25 mouse cellular contexts compared by ENCODE assay signal in the genomic region with DNA sequence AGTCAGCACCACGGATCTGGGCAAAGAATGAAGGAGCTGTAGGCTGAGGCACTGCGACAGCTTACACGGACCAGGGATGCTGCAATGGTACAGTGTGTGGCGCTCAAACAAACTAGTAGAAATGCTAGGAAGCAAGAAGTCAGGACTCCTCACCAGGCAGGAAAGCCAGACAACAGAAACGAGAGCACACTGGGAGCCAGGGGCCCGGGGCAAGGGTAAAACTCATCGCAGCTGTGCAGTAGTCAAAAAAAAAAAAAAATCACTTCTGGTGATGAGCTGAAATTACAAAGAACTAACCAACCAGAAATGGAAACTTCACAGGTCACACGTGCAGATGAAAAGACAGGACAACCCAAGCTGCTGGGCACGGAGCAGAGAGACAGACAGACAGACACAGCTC. TPM values are rescaled to one million over a fixed set of nuclear protein-coding genes. Genes with fewer than 3 reads are reported as not detected.
DNase-seq lines count a peak whose midpoint lies in the region; ATAC-seq and TF ChIP-seq lines count a peak whose summit lies in the region.
"Had no signal": no experiment of that assay in that cellular context is flagged by ENCODE, and none has a peak within 500 bp of the region (broad histone marks: within the 10 kb centered on the region; RNA-seq: fewer than 3 reads in every experiment).

No protein-coding gene starts in this region.

- 87% methylated on average over 9 of the region's 9 CpGs for WGBS in hindbrain, embryonic 13.5 days
- WGBS in hindbrain, embryonic 11.5 days, result 88% methylated on average over 9 of the region's 9 CpGs
- 81% methylated on average over 9 of the region's 9 CpGs for WGBS in stomach, embryonic 16.5 days
- WGBS in stomach, postnatal 0 days, result 78% methylated on average over 9 of the region's 9 CpGs

- H3K4me2 ChIP-seq in hindbrain, embryonic 13.5 days, result no peak overlapping the region
- H3K4me2 ChIP-seq in hindbrain, embryonic 11.5 days (replicated peaks; ENCODE audit: low read depth, low read length), result no peak overlapping the region
- H3K4me2 ChIP-seq in stomach, embryonic 16.5 days (ENCODE audit: low read depth, low read length), result no peak overlapping the region
- H3K4me2 ChIP-seq in stomach, postnatal 0 days (replicated peaks; ENCODE audit: low read depth), result no peak overlapping the region
- H3K4me2 ChIP-seq: embryonic facial prominence, embryonic 12.5 days; embryonic facial prominence, embryonic 15.5 days; heart, embryonic 12.5 days; heart, embryonic 15.5 days had no signal

- 0 out of 2 replicates have a peak, but pooled peaks cover 10% of the 10 kb centered on the region for H3K4me1 ChIP-seq in hindbrain, embryonic 13.5 days (replicated peaks)
- H3K4me1 ChIP-seq in hindbrain, embryonic 11.5 days (replicated peaks; ENCODE audit: control insufficient read depth, insufficient read depth, low read length), result no peaks in the 10 kb centered on the region
- no peaks in the 10 kb centered on the region for H3K4me1 ChIP-seq in stomach, embryonic 16.5 days (ENCODE audit: control insufficient read depth, insufficient read depth, low read length)
- H3K4me1 ChIP-seq in stomach, postnatal 0 days (replicated peaks; ENCODE audit: control insufficient read depth, insufficient read depth), result no peaks in the 10 kb centered on the region
- H3K4me1 ChIP-seq: embryonic facial prominence, embryonic 12.5 days; embryonic facial prominence, embryonic 15.5 days; hindbrain, embryonic 10.5 days had no signal

- intact Hi-C loops in gastrocnemius, postnatal 14 days (cut with DNase I; ENCODE audit: low total_unique reads), result no loop called here

- H3K27me3 ChIP-seq in hindbrain, embryonic 13.5 days, result no peaks in the 10 kb centered on the region
- H3K27me3 ChIP-seq in hindbrain, embryonic 11.5 days (ENCODE audit: control insufficient read depth, insufficient read depth, low read length), result no peaks in the 10 kb centered on the region
- H3K27me3 ChIP-seq in stomach, embryonic 16.5 days (ENCODE audit: control insufficient read depth, insufficient read depth, low read length), result no peaks in the 10 kb centered on the region
- H3K27me3 ChIP-seq in stomach, postnatal 0 days (ENCODE audit: control insufficient read depth, insufficient read depth, low read length), result no peaks in the 10 kb centered on the region
- H3K27me3 ChIP-seq: embryonic facial prominence, embryonic 12.5 days; embryonic facial prominence, embryonic 15.5 days; heart, embryonic 12.5 days; heart, embryonic 15.5 days had no signal

- H3K36me3 ChIP-seq in hindbrain, embryonic 13.5 days, result peaks cover 90% of the 10 kb centered on the region
- H3K36me3 ChIP-seq in hindbrain, embryonic 11.5 days (ENCODE audit: control insufficient read depth, insufficient read depth, low read length), result 0 out of 2 replicates have a peak, but pooled peaks cover 3% of the 10 kb centered on the region
- no peaks in the 10 kb centered on the region; the same call in 1 of the 2 replicates for H3K36me3 ChIP-seq in stomach, embryonic 16.5 days (ENCODE audit: control insufficient read depth, insufficient read depth, low read length)
- peaks cover 4% of the 10 kb centered on the region; the same call in 1 of the 2 replicates for H3K36me3 ChIP-seq in stomach, postnatal 0 days (ENCODE audit: control insufficient read depth, insufficient read depth, low read length)
- H3K36me3 ChIP-seq: embryonic facial prominence, embryonic 15.5 days; heart, embryonic 12.5 days; heart, embryonic 15.5 days had no signal

- H3K27ac ChIP-seq in hindbrain, embryonic 13.5 days, result 0 out of 2 replicates have a peak overlapping the region, but pooled peaks have one; percentile 35
- H3K27ac ChIP-seq in hindbrain, embryonic 11.5 days (ENCODE audit: low read depth, low read length), result no peak overlapping the region
- no peak overlapping the region for H3K27ac ChIP-seq in stomach, embryonic 16.5 days (ENCODE audit: low read length)
- no peak overlapping the region for H3K27ac ChIP-seq in stomach, postnatal 0 days (replicated peaks)
- H3K27ac ChIP-seq: embryonic facial prominence, embryonic 12.5 days; embryonic facial prominence, embryonic 15.5 days; gastrocnemius, adult 2 months; heart, embryonic 15.5 days; hindbrain, embryonic 10.5 days had no signal

- H3K9me3 ChIP-seq in hindbrain, embryonic 13.5 days, result no peaks in the 10 kb centered on the region
- no peaks in the 10 kb centered on the region for H3K9me3 ChIP-seq in hindbrain, embryonic 11.5 days (ENCODE audit: control insufficient read depth, low read length)
- H3K9me3 ChIP-seq in stomach, embryonic 16.5 days (replicated peaks; ENCODE audit: control insufficient read depth, low read length), result no peaks in the 10 kb centered on the region
- no peaks in the 10 kb centered on the region for H3K9me3 ChIP-seq in stomach, postnatal 0 days (ENCODE audit: control insufficient read depth, low read length)
- H3K9me3 ChIP-seq: embryonic facial prominence, embryonic 12.5 days; embryonic facial prominence, embryonic 15.5 days; heart, embryonic 12.5 days; heart, embryonic 15.5 days; hindbrain, embryonic 10.5 days had no signal

- no peak for ATAC-seq in hindbrain, embryonic 13.5 days (ENCODE audit: low FRiP score)
- ATAC-seq in hindbrain, embryonic 11.5 days (ENCODE audit: low FRiP score), result no peak
- no peak for ATAC-seq in stomach, embryonic 16.5 days (ENCODE audit: insufficient read depth, low FRiP score)
- ATAC-seq in stomach, postnatal 0 days (ENCODE audit: low FRiP score, low TSS enrichment), result no peak
- ATAC-seq: forebrain, embryonic 14.5 days; forebrain, postnatal 0 days; hindbrain, embryonic 16.5 days; inflammation-experienced regulatory T-cells, adult 6 months had no signal

- TF ChIP-seq EP300 in stomach, postnatal 0 days (optimal IDR thresholded peaks at IDR 0.05), result no peak

- no peak for TF ChIP-seq CTCF in stomach, postnatal 0 days (IDR thresholded peaks at IDR 0.05; ENCODE audit: low read depth)

- no peak overlapping the region for H3K9ac ChIP-seq in hindbrain, embryonic 13.5 days
- no peak overlapping the region for H3K9ac ChIP-seq in hindbrain, embryonic 11.5 days (ENCODE audit: low read depth, low read length)
- H3K9ac ChIP-seq in stomach, embryonic 16.5 days (ENCODE audit: low read length), result 0 out of 2 replicates have a peak overlapping the region, but pooled peaks have one; percentile 14
- no peak overlapping the region for H3K9ac ChIP-seq in stomach, postnatal 0 days (ENCODE audit: low read length)
- H3K9ac ChIP-seq: embryonic facial prominence, embryonic 12.5 days; embryonic facial prominence, embryonic 15.5 days; forebrain, postnatal 0 days; heart, embryonic 12.5 days; heart, embryonic 15.5 days had no signal

- DNase-seq in hindbrain, embryonic 11.5 days (ENCODE audit: low spot score), result no peak
- DNase-seq in stomach, postnatal 0 days (ENCODE audit: low spot score), result no peak
- DNase-seq in thymus, postnatal 0 days (ENCODE audit: low spot score), result peak; percentile 71
- peak; percentile 27 to 50 for DNase-seq in thymus, postnatal 36 days
- no peak for DNase-seq in gastrocnemius, postnatal 14 days
- no peak for DNase-seq in spleen, postnatal 14 days (ENCODE audit: low spot score in 2 of 2)
- DNase-seq: adrenal gland, adult 8-10 months; adrenal gland, postnatal 25 days; B cell, adult 2 months; forebrain, postnatal 0 days; gastrocnemius, postnatal 25 days; heart, postnatal 36 days had no signal

- no peak overlapping the region for H3K4me3 ChIP-seq in hindbrain, embryonic 13.5 days
- no peak overlapping the region for H3K4me3 ChIP-seq in hindbrain, embryonic 11.5 days (ENCODE audit: low read depth, low read length)
- H3K4me3 ChIP-seq in stomach, embryonic 16.5 days (replicated peaks; ENCODE audit: low read length), result no peak overlapping the region
- no peak overlapping the region for H3K4me3 ChIP-seq in stomach, postnatal 0 days (ENCODE audit: low read depth, low read length)
- H3K4me3 ChIP-seq: embryonic facial prominence, embryonic 12.5 days; embryonic facial prominence, embryonic 15.5 days; gastrocnemius, adult 2 months; heart, embryonic 12.5 days; heart, embryonic 15.5 days; hindbrain, embryonic 10.5 days had no signal

RNA-seq across cellular contexts. Expression of gene Wnk2, which starts 55.2 kb away (rescaled TPM):
- polyA plus RNA-seq in hindbrain, embryonic 13.5 days (2015; fragmentation: Nextera tagmentation; extraction: Ambion mirVana), result 20.3 and 20.7 TPM in 2 replicates
- polyA plus RNA-seq in hindbrain, embryonic 11.5 days (2014; fragmentation: Nextera tagmentation; extraction: Ambion mirVana), result 8.5 and 11.0 TPM in 2 replicates
- polyA plus RNA-seq in stomach, embryonic 16.5 days (2015; fragmentation: Nextera tagmentation; extraction: Ambion mirVana), result 3.3 and 3.4 TPM in 2 replicates
- 1.6 and 1.7 TPM in 2 replicates for polyA plus RNA-seq in stomach, postnatal 0 days (2015; fragmentation: Nextera tagmentation; extraction: Ambion mirVana)
- polyA plus RNA-seq in thymus, postnatal 0 days (2015; fragmentation: Nextera tagmentation; extraction: Ambion mirVana), result 0.32 and 0.55 TPM in 2 replicates
- 10 to 100 TPM; 41.7 to 45.1 TPM for total RNA-seq in gastrocnemius, postnatal 14 days (2021)
- total RNA-seq: common myeloid progenitor, adult 5-6 weeks; MEL had no signal
- polyA plus RNA-seq: inflammation-experienced regulatory T-cells, adult 6 months had no signal

Comparison
In these comparisons a context has a peak if more than half of its experiments do, and no peak if none do; other contexts are left out.
1. DNase-seq: peak in thymus, postnatal 0 days (single experiment) and thymus, postnatal 36 days (2 of 2); none in hindbrain, embryonic 11.5 days (single experiment), stomach, postnatal 0 days (single experiment), gastrocnemius, postnatal 14 days (single experiment) and spleen, postnatal 14 days (0 of 2).